Mouse (Mus musculus) bone marrow macrophage, adult 2 months (primary cell): ENCODE measurements around the gene Cdk1.

Source experiments
- CTCF ChIP-seq: IDR thresholded peaks from 2 replicates; pipeline ENCODE4 v1.5.1; 2012; ENCODE audit warnings: low read depth, mild to moderate bottlenecking, low read length, moderate library complexity
- POLR2A ChIP-seq: IDR thresholded peaks from 2 replicates; pipeline ENCODE4 v1.6.1; 2012; ENCODE audit warnings: mild to moderate bottlenecking, low read depth, low read length, borderline replicate concordance

DNA sequence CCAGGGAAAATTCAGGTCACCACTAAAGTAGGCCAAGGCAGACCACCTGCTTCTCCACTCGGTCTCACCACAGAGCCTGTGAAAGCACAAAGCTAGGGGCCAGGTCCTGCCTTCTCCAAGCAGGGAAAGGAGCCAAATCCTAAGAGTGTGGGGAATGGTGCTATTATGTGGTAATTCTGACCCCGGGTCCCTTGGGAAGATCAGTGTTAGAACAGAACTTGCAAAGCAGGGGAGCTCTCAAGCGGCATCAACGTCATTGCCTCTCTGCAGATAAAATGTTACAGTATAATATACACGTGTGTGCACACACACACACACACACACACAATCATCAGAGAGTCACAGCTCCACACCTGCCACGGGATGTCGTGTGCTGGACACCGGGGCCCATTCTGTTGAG is 62.0 kb downstream of the Cdk1 start:
- no peak for TF ChIP-seq POLR2A
- no peak for TF ChIP-seq CTCF
